Mouse (Mus musculus) liver, embryonic 12.5 days (tissue): ENCODE results near the gene Tmtc1. TPM values are rescaled to one million over a fixed set of nuclear protein-coding genes. Genes with fewer than 3 reads are reported as not detected.
A peak's percentile ranks its signal among the peaks of the same experiment; 100 is the strongest.

Source experiments
- ATAC-seq: fragments of 200-750 bp; cut with Nextera tagmentation; 2 replicates; pipeline ENCODE4 v1.8.0; 2017; ENCODE audit warnings: moderate number of reproducible peaks, mild to moderate bottlenecking, moderate library complexity
- H3K27ac ChIP-seq: fragments of 300-500 bp; sonication (generic); 2 replicates; pipeline ENCODE4 v1.5.1; 2016; ENCODE audit warnings: mild to moderate bottlenecking
- H3K27me3 ChIP-seq: fragments of 300-500 bp; sonication (generic); replicated peaks from 2 replicates; pipeline ENCODE4 v1.6.1; 2016; ENCODE audit warnings: mild to moderate bottlenecking, moderate library complexity
- H3K36me3 ChIP-seq: fragments of 300-500 bp; sonication (generic); 2 replicates; pipeline ENCODE4 v1.6.1; 2016; ENCODE audit warnings: mild to moderate bottlenecking, moderate library complexity
- H3K4me1 ChIP-seq: fragments of 300-500 bp; sonication (generic); 2 replicates; pipeline ENCODE4 v1.6.1; 2016
- H3K4me2 ChIP-seq: fragments of 300-500 bp; sonication (generic); 2 replicates; pipeline ENCODE4 v1.6.1; 2016; ENCODE audit warnings: mild to moderate bottlenecking, moderate library complexity
- H3K4me3 ChIP-seq: fragments of 300-500 bp; sonication (generic); 2 replicates; pipeline ENCODE4 v1.5.1; 2016; ENCODE audit warnings: mild to moderate bottlenecking, moderate library complexity
- H3K9ac ChIP-seq: fragments of 300-500 bp; sonication (generic); 2 replicates; pipeline ENCODE4 v1.6.1; 2016; ENCODE audit warnings: mild to moderate bottlenecking, moderate library complexity
- H3K9me3 ChIP-seq: fragments of 300-500 bp; sonication (generic); replicated peaks from 2 replicates; pipeline ENCODE4 v1.6.1; 2016; ENCODE audit warnings: mild to moderate bottlenecking, moderate library complexity
- WGBS: fragments of 180-500 bp; shearing (Covaris S2); methylation state at CpG from one replicate; pipeline ENCODE4 v1.1.7; 2016; ENCODE audit not compliant: insufficient replicate concordance; 5-methylcytosine and 5-hydroxymethylcytosine counted together
- polyA plus RNA-seq: library from polyadenylated mRNA; unstranded; fragments of >200 nt; fragmentation: Nextera tagmentation; extraction: Ambion mirVana; gene quantifications from 2 replicates; pipeline ENCODE4 v1.2.1, GENCODE M21; 2016

Gene Tmtc1
- polyA plus RNA-seq, 1 experiment from 2014 or later, result 0.26 TPM

GRCm38 (mm10) chr6:148290865-148291264 lies 153.3 kb downstream of the Tmtc1 start:
- H3K4me1 ChIP-seq, result no peaks in the 10 kb centered on the region
- no peak overlapping the region for H3K4me2 ChIP-seq
- H3K9me3 ChIP-seq, result no peaks in the 10 kb centered on the region
- no peak overlapping the region for H3K27ac ChIP-seq
- no peaks in the 10 kb centered on the region for H3K27me3 ChIP-seq
- H3K36me3 ChIP-seq, result no peaks in the 10 kb centered on the region
- H3K9ac ChIP-seq, result no peak overlapping the region
- ATAC-seq, result no peak
- H3K4me3 ChIP-seq, result no peak overlapping the region

- Histone ChIP-seq H3K9me3 (no peaks in the 10 kb centered on the region), H3K27ac (no peak overlapping the region), H3K36me3 (no peaks in the 10 kb centered on the region), H3K4me1 (peaks cover 5% of the 10 kb centered on the region), H3K27me3 (no peaks in the 10 kb centered on the region), H3K4me2 (no peak overlapping the region), H3K4me3 (no peak overlapping the region), H3K9ac (no peak overlapping the region)
- 41% methylated on average over 4 of the region's 4 CpGs for WGBS
- peak; percentile 15; the same call in 1 of the 2 replicates for ATAC-seq
Measured at GRCm38 (mm10) chr6:148283224-148283881, 160.8 kb downstream of the Tmtc1 start.

GRCm38 (mm10) chr6:148279240-148279639 lies 164.9 kb downstream of the Tmtc1 start:
- no peak for ATAC-seq
- Histone ChIP-seq H3K27me3 (no peaks in the 10 kb centered on the region), H3K9me3 (no peaks in the 10 kb centered on the region), H3K9ac (no peak overlapping the region), H3K4me2 (no peak overlapping the region), H3K4me1 (peaks cover 5% of the 10 kb centered on the region), H3K36me3 (no peaks in the 10 kb centered on the region), H3K4me3 (no peak overlapping the region), H3K27ac (no peak overlapping the region)
- WGBS, result 65% methylated on average over 6 of the region's 6 CpGs

DNA sequence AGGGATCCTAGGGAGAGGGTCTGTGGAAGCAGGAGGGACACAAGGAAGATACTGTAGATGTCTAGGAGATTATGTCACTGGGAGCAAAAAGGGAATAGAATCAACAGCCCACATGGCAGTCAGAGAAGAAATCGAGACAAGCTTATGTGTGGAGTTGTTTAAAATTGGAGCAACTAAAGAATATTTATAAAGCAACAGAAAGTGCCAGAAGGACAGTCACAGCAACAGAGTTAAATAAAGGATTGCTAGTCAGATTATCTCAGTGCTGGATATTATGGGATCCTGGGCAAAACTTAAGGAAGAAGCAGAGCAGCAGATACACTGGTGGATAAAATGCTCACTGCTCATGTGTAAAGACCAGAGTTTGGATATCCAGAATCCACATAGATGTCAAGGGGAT lies 167.8 kb downstream of the Tmtc1 start:
- Histone ChIP-seq H3K4me2 (no peak overlapping the region), H3K9me3 (no peaks in the 10 kb centered on the region), H3K4me3 (no peak overlapping the region), H3K27me3 (no peaks in the 10 kb centered on the region), H3K4me1 (no peaks in the 10 kb centered on the region), H3K36me3 (no peaks in the 10 kb centered on the region), H3K9ac (no peak overlapping the region), H3K27ac (no peak overlapping the region)
- 63% methylated on average over 1 of the region's 1 CpGs for WGBS
- no peak for ATAC-seq

GRCm38 (mm10) chr6:148275046-148275445 lies 169.1 kb downstream of the Tmtc1 start:
- H3K27me3 ChIP-seq, result no peaks in the 10 kb centered on the region
- no peaks in the 10 kb centered on the region for H3K4me1 ChIP-seq
- H3K27ac ChIP-seq, result no peak overlapping the region
- H3K4me2 ChIP-seq, result no peak overlapping the region
- WGBS, result 68% methylated on average over 4 of the region's 4 CpGs
- ATAC-seq, result no peak
- H3K9me3 ChIP-seq, result no peaks in the 10 kb centered on the region
- no peak overlapping the region for H3K4me3 ChIP-seq
- no peak overlapping the region for H3K9ac ChIP-seq
- H3K36me3 ChIP-seq, result no peaks in the 10 kb centered on the region

DNA sequence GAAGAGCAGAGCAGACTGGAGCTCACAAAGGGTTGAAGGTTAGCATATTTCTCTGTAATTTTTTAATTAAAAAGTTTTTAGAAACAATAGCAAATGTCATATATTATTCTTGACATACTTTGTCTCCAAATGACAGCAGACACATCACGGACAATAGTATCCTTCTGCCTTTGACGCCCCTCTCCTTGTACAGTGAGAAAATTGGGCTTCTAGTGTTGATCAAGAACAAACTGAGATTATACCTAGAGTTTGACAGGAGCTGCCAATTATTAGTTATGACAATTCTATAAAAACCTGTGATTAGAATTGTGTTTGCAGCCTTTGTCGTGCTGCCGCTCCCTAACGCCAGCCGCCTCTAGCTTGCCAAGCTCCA lies 183.5 kb downstream of the Tmtc1 start:
- WGBS, result 88% methylated on average over 6 of the region's 6 CpGs
- Histone ChIP-seq H3K4me1 (peaks cover 8% of the 10 kb centered on the region; the same call in 1 of the 2 replicates), H3K9ac (no peak overlapping the region), H3K4me3 (no peak overlapping the region), H3K36me3 (no peaks in the 10 kb centered on the region), H3K27ac (peak overlapping the region; percentile 36; the same call in 1 of the 2 replicates), H3K4me2 (no peak overlapping the region), H3K9me3 (no peaks in the 10 kb centered on the region), H3K27me3 (no peaks in the 10 kb centered on the region)
- no peak for ATAC-seq

DNA sequence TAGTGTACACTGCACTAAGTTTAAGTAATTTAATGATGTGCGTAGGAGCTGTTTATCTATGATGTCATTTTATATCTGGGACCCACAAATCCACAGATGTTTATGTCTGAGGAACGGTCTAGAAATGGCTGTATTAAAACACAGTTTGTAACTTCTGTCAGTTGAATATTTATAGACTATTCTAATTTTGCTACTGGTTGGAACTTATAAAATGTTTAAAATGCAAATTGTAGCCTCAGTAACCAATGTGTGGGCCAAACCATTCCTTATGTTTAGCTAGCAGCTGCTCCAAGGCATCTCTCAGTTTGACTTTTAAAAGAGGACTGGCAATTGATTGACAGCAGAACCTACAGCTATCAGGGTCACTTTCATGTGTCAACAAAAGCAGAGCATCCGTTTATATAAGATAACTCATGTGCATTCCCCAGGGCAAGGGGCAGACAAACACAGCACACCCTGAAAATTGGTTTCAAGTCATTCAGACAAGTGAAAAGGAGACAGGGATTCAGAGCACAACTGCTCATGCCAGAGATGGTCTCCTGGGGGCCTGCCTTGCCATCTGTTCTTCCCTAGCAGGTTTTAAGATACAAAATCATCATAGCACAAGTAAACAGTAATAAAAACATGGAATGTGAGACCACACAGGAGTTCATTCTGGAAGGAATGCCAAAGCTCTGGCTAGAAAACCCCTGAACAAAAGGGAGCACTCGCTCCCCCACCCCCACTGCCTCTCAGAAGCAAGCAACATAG lies 184.0 kb downstream of the Tmtc1 start:
- H3K27me3 ChIP-seq, result no peaks in the 10 kb centered on the region
- peaks cover 11% of the 10 kb centered on the region; the same call in 1 of the 2 replicates for H3K4me1 ChIP-seq
- H3K36me3 ChIP-seq, result no peaks in the 10 kb centered on the region
- 54% methylated on average over 4 of the region's 4 CpGs for WGBS
- H3K4me2 ChIP-seq, result no peak overlapping the region
- no peak overlapping the region for H3K9ac ChIP-seq
- ATAC-seq, result peak; percentile 32; the same call in 1 of the 2 replicates
- peak overlapping the region; percentile 36; the same call in 1 of the 2 replicates for H3K27ac ChIP-seq
- H3K9me3 ChIP-seq, result no peaks in the 10 kb centered on the region
- H3K4me3 ChIP-seq, result no peak overlapping the region

DNA sequence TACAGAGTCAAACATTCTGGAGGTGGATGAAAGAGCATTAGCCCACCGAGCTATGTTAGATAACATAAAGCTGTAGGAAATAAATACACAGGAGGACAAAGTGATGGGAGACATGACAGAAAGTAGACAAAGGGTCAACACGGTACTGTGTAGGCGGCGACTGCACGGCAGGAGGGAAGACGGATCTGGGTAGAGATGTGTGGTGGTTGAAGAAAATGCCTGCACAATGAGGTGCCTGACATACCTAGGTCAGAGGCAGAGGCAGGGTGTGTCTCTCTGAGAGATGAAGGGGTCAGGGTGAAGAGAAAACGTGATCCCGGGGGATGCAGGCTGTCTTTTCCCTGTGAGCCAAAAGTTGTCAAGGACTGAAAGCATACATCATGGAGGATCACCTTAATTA lies 185.1 kb downstream of the Tmtc1 start:
- no peaks in the 10 kb centered on the region for H3K9me3 ChIP-seq
- H3K36me3 ChIP-seq, result no peaks in the 10 kb centered on the region
- no peaks in the 10 kb centered on the region for H3K27me3 ChIP-seq
- peaks cover 11% of the 10 kb centered on the region; the same call in 1 of the 2 replicates for H3K4me1 ChIP-seq
- no peak overlapping the region for H3K27ac ChIP-seq
- no peak for ATAC-seq
- H3K9ac ChIP-seq, result no peak overlapping the region
- H3K4me3 ChIP-seq, result no peak overlapping the region
- WGBS, result 76% methylated on average over 8 of the region's 8 CpGs
- no peak overlapping the region for H3K4me2 ChIP-seq

DNA sequence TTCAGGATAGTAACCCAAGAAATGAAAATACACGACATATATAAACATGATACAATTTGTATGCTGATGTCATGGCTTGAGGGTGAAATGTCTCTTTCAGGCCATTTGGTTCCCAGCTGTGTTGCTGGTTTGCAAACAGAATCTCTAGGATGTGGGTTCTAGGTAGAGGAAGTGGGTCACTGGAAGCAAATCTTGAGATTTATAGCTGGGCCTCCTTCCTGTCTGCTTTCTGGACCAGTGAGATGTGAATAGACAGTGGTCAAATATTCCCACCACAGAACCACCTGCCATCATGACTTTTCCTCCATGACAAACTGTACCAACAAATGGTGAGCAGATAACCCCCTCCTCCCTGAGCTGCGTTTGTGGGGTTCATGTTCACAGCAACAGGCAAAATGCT lies 186.4 kb downstream of the Tmtc1 start:
- Histone ChIP-seq H3K4me3 (no peak overlapping the region), H3K4me1 (peaks cover 14% of the 10 kb centered on the region), H3K27ac (no peak overlapping the region), H3K36me3 (no peaks in the 10 kb centered on the region), H3K4me2 (no peak overlapping the region), H3K9ac (no peak overlapping the region), H3K27me3 (no peaks in the 10 kb centered on the region), H3K9me3 (no peaks in the 10 kb centered on the region)
- WGBS, result 47% methylated on average over 2 of the region's 2 CpGs
- ATAC-seq, result no peak

DNA sequence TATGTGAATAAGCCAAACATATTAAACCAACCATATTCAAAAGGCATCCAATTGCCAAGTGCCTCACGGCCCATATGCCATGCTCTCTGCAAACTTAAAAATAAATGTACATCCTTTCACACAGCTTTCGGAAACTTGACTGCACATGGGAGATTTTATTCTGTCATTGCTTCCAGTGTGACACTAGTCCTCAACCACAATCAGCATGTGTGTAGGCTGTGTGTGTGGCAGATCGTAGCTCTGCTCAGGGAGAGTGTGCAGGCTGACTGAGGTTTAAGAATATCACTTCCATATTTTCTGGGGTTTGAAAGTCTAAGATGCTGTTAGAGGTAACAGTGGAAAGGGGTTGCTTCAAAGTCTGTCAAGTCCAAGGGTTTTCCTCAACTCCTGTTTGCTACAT lies 188.1 kb downstream of the Tmtc1 start:
- H3K27me3 ChIP-seq, result no peaks in the 10 kb centered on the region
- peaks cover 19% of the 10 kb centered on the region for H3K4me1 ChIP-seq
- no peak overlapping the region for H3K4me3 ChIP-seq
- H3K4me2 ChIP-seq, result no peak overlapping the region
- H3K9ac ChIP-seq, result no peak overlapping the region
- H3K36me3 ChIP-seq, result no peaks in the 10 kb centered on the region
- no peak for ATAC-seq
- H3K27ac ChIP-seq, result no peak overlapping the region
- WGBS, result 76% methylated on average over 3 of the region's 3 CpGs
- no peaks in the 10 kb centered on the region for H3K9me3 ChIP-seq

GRCm38 (mm10) chr6:148255395-148256053 lies 188.7 kb downstream of the Tmtc1 start:
- Histone ChIP-seq H3K27me3 (no peaks in the 10 kb centered on the region), H3K4me3 (no peak overlapping the region), H3K4me2 (no peak overlapping the region), H3K27ac (no peak overlapping the region), H3K9ac (no peak overlapping the region), H3K4me1 (peaks cover 19% of the 10 kb centered on the region), H3K36me3 (no peaks in the 10 kb centered on the region), H3K9me3 (no peaks in the 10 kb centered on the region)
- 67% methylated on average over 1 of the region's 1 CpGs for WGBS
- no peak for ATAC-seq

DNA sequence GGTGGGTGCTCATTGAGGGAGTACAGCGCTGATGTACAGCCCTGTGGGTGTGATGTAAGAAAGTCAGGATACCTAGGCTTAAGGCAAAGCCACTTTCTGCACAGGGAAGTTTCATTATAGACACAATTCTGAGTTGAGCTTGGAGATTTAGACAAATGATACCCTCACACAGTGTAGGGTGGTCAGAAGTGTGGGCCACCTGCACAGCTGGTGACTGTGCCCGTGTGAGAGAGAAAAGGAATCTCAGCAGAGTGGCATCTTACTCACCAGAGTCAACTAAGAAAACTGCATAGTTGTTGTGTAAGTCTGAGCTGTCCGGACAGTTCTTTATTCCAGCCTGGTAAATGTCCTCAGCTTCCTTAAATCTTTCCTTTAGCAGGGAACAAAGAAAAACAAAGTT lies 195.0 kb downstream of the Tmtc1 start:
- peaks cover 8% of the 10 kb centered on the region; the same call in 1 of the 2 replicates for H3K4me1 ChIP-seq
- H3K27me3 ChIP-seq, result no peaks in the 10 kb centered on the region
- H3K4me3 ChIP-seq, result no peak overlapping the region
- ATAC-seq, result no peak
- H3K36me3 ChIP-seq, result no peaks in the 10 kb centered on the region
- H3K9me3 ChIP-seq, result no peaks in the 10 kb centered on the region
- H3K9ac ChIP-seq, result no peak overlapping the region
- WGBS, result 66% methylated on average over 3 of the region's 3 CpGs
- no peak overlapping the region for H3K27ac ChIP-seq
- H3K4me2 ChIP-seq, result no peak overlapping the region
